Mouse (Mus musculus) brain, embryonic 14.5 days (tissue): ENCODE measurements around the gene Jakmip3.

Experiments used
- CTCF ChIP-seq: fragments of 200-500 bp; IDR thresholded peaks from 2 replicates; pipeline ENCODE4 v1.5.1; 2012; ENCODE audit warnings: inconsistent platforms, mild to moderate bottlenecking, moderate library complexity, borderline replicate concordance; ENCODE audit not compliant: insufficient read depth, insufficient read length; ENCODE audit errors: extremely low read depth
- POLR2A ChIP-seq: fragments of 200-500 bp; IDR thresholded peaks from 2 replicates; pipeline ENCODE4 v1.6.1; 2012; ENCODE audit warnings: mild to moderate bottlenecking, inconsistent platforms, borderline replicate concordance; ENCODE audit not compliant: poor library complexity, insufficient read depth, insufficient read length, severe bottlenecking; ENCODE audit errors: extremely low read depth

DNA sequence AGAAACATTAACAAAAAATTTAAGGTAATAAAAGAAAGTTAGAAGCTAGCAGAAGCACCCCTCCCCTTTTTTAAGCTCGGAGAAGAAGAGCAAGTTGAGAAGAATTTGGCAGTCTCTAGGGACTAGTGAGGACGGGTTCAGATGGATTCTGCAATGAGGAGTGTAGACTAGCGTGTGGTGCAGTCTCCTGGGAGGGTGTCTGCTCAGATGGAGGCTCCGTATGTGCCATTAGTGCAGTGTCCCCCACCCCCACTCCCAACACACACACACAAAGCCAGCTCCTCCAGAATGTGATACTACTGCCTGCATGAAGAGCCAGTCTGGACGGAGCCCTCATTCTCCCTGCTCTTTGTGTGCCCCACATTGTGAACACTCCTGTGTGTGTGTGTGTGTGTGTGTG, 140.6 kb downstream of the Jakmip3 start:
- TF ChIP-seq CTCF, result no peak
- TF ChIP-seq POLR2A, result no peak
